Mouse (Mus musculus): ENCODE results near the gene Slc7a8.
A peak's percentile ranks its signal among the peaks of the same experiment; 100 is the strongest.

The Slc7a8 gene

DNA sequence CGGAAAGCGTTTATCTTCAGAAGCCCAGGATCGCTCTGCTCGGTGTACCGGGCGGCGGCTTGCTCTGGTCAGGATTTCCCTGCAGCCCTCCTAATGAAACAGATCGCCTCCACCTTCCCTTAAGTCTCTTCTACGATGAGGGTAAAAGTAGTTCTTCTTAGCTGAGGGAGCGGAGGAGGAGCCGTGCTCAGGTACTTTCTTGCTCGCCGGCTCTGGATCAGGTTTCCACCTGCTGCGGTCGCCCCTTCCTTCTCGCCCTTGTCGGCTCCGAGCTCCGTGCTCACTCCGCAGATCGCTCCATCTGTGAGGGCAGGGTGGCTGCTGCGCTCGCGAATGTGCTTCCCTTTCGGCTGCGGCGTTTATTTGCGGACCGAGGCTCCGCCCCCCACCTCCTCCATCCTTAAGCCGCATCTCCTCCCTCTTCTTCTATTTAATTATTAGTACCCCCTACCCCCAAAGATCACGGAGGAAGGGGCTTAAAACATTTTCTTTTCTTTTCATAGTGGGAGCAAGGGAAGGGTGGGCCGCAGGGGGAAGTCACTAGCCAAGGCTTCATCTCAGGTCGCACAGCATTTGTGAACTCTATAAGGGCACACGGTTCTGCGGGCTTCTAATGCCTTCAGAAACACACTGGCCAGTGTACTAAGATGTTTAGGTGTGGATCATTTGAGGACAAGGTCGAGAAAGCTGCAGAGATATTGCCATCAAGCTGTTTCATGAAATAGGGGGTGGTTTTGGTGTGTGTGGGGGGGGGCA is at the start of gene Slc7a8:
Slc7a8 (minus strand) TSS at position 337 of the 756 bp plus-strand sequence.
- DNase-seq (ENCODE audit: low read depth, low spot score) = peak; percentile 68

DNA sequence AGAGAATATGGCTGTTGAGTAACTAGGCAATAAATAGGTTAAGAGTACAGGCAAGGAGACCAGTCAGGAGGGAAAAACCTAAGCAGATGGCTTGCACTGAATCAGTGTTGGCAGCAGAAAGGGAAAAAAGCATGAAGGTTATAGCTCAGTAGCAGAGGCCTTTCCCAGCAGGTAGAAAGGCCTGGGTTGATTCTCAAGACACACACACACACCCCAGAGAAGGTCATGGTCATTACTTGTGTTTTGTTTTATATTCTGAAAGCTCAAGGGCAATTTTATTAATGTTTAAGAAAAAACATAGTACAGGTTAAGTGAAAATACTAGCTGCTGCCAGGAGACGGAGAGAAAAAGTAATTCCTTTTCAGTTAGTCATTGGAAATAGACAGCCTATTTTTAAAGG is 42.0 kb upstream of the Slc7a8 start:
- DNase-seq (ENCODE audit: low read depth, low spot score) = no peak

DNA sequence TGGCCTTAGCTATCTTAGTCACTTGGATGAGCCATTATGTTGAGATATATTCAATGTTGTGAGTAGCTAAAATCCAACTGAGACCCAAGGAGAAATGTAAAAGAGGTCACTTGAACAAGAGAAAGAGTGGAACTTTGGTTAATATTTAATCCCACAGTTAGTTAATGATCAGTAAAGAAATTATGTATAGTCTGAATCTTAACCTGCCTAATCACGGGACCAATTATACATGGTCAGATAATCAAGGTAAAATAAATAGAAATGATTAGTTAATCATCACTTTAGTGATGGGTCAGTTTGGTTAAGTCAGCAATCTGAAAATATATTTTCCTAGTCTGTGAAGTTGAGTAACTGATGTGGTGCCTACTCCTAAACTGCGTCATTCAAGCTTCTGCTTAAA is 40.6 kb upstream of the Slc7a8 start:
- DNase-seq (ENCODE audit: low read depth, low spot score) = no peak

DNA sequence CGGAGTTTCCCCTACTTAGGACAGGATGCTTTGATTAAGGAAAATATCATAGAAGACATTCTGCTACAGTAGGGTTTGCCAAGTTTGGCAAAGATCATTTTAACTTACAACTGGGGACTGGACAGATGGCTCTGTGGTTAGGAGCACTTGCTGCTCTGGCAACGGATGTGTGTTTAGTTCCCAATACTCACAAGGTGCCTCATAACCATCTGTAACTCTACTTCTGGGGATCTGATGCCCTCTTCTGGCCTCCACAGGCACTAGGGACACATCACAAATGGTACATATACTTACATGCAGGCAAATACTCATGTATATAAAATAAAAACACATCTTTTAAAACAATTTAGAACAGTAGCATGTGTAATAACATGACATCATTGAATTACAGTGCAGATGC is 36.0 kb upstream of the Slc7a8 start:
- DNase-seq (ENCODE audit: low read depth, low spot score) = peak; percentile 31

DNA sequence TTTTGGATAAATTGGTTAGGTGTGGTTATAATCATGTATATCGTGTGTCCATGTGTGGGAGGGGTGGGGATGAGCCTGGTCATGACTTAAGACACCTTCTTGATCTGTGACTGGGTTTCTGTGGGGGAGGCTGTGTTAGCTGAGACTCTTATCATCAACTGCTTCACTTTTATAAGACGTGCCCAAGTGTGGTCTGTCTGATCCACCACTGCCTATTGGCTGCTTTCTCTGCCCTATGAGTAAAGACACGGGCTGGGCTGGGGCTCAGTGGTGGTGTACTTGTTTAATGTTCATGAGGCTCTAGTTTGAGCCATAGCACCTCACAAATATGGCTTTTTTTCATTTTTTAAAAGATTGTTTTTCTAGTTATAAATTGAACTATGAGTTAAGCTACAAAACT is 34.0 kb upstream of the Slc7a8 start:
- no peak for DNase-seq (ENCODE audit: low read depth, low spot score)

DNA sequence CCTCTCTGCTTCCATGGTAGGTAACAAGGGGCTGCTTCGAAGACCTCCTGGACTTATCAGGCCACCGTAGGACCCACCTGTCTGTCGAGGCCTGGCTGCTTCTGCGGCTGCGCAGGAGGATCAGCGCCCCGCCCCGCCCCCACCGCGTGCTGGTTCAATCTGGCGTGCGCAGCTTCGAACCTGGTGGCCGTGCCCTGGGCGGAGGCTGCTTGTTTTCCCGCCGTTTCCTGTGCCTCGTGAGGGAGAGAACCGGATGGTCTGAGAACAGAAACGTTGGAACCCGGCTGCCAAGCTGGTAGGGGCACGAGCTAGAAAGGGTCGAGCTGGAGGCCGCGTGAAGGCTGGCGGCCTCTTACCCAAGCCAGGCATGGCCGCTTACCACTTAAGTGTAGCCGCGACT is 32.2 kb upstream of the Slc7a8 start, which contains the start of gene Rnf212b:
Rnf212b (plus strand) TSS at position 151 of the 400 bp plus-strand sequence.
- no peak for DNase-seq (ENCODE audit: low read depth, low spot score)

DNA sequence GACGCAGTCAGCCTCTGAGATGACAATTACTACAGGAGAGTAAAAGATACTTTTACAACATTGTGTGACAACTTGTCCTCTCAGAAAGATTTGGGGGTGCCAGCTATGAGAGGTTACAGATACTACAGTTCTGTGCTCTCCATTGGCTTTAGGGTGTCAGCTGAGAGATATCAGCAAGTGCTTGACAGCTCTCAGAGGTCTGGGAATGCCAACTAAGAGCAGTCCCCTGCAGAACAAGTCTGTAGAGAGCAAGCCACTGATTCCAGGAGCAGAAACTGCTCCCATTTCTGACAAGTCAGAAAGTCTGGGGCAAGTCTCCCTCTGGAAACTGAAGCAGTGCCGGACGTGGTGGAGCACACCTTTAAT is 27.9 kb upstream of the Slc7a8 start:
- DNase-seq (ENCODE audit: low read depth, low spot score) = no peak

DNA sequence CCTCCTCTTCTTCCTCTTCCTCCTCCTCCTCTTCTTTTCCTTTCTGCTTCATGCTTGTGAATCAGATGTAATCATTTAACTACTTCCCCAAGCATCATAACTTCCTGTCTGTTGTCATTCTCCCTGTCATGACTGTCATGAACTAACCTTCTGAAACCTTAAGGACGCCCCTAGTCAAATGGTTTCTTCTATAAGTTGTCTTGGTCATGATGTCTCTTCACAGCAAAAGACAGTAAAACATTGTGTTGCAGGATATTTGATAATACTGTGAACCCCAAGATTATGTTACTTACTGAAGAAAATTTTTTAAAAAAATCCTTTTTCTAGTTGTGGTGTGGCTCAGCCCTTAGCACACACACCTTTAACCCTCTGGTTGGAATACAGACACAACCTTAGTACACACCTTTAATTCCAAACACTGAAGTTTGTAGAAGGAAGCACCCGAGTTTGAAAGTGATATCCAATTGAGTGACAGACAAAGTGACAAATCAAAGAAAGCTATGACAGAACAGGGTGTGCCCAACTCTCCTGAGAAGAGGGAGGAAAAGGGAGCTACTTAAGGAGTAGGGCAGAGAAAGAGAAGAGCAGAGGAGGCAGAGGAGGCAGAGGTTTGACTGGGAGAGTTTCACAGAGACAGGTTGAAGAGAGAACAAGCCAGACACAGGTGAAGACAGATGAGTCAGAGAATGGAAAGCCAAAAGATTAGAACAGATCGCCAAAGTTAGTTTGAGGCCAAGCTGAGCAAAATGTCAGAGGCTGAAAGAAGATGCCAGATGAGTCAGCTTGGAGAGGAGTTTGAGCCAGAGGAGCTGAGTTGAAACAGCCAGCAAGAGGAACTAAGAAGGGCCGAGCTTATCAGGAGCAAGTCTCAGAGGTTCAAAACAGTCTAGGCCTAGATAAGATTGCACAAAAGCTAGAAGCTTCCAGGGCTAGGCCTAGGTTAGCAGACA is 27.2 kb upstream of the Slc7a8 start:
- no peak for DNase-seq (ENCODE audit: low read depth, low spot score)

DNA sequence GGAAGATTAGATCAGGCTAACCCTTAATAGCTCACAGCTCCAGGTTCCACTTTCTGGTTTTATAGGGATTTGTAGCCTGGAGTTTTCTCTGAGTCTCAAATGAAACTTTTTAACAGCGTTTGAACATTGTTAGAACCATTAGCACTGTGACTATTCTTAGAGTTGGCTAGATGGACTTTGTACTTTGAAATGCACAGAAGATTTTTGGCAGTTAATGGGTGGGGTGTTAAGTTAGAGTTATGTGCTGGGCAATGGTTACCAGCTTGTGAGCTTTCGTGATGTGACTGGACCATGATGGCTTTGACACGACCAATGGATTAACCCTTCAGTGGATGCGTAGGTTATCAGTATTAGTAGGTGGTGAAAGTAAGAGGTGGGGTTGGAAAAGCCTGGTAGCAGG is 24.4 kb upstream of the Slc7a8 start:
- no peak for DNase-seq (ENCODE audit: low read depth, low spot score)

DNA sequence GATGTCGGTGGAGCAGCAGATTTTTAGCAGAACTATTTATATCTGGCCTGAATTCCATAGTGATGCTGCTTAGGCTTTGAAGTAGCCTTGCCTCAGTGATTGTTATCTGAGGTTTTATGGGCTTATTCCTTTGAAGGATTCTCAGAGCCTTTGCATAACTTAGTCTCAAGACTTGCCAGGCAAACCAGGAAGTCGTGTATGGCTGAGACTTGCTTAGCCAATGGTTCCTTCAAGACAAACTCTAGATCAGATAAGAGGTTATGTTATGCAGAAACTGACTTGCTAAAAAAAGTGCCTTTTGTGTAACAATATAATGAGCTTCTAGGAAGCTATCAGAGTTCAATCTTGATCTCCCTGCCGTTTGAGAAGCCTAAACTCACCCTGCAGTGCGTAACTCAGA is 20.7 kb upstream of the Slc7a8 start:
- DNase-seq (ENCODE audit: low read depth, low spot score) = peak; percentile 9

DNA sequence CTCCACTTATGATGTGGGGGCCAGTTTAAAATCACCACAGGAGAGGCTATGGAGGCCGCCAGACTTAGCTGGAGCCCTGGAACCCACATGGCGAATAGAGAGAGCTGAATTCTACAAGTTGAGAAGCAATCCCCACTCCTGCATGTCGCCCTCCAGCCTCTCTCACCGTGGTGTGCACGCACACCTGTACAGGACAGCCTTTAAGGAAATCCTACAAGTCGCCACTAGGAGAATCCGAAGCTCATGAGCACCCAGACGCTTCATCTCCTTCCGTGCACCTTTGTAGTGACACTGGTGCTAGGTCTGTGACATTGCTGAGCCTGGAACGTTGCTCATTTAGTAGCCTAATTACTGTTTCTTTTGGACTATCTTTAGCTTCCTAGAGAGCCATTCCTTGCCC is 17.9 kb upstream of the Slc7a8 start:
- no peak for DNase-seq (ENCODE audit: low read depth, low spot score)

DNA sequence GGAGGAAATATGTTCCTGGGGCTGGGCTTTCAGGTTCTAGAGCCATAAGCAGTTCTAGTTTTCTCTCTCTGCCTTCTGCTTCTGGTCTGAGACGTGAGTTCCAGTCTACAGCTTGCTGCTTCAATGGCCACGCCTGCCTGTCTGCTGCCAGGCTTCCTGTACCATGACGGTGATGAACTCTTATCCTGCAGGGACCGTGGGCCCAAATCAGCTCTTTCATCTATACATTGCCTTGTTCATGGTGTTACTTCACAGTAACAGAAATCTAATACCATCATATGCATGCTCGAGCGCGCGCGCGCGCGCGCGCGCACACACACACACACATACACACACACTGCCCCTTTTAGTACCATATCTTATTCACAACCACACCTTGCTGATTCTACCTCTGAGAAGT is 15.0 kb upstream of the Slc7a8 start:
- DNase-seq (ENCODE audit: low read depth, low spot score) = no peak

DNA sequence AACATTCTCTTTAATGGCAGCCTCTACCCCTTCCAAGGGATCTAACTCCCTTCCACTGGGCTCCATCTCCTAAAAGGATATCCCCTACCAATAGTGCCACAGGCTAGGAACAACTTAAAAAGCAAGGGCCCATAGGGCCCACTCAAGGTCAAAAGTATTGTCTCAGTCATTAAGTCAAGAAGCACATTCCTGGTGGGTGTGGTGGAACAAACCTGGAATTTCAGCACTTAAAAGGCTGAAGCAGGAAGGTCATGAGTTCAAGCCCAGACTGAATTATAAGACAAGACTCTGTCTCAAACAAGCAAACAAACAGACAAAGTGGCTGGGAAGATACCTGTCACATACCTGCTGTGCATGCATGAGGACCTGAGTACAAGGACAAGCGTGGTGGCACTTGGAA is 14.2 kb upstream of the Slc7a8 start:
- DNase-seq (ENCODE audit: low read depth, low spot score) = no peak

DNA sequence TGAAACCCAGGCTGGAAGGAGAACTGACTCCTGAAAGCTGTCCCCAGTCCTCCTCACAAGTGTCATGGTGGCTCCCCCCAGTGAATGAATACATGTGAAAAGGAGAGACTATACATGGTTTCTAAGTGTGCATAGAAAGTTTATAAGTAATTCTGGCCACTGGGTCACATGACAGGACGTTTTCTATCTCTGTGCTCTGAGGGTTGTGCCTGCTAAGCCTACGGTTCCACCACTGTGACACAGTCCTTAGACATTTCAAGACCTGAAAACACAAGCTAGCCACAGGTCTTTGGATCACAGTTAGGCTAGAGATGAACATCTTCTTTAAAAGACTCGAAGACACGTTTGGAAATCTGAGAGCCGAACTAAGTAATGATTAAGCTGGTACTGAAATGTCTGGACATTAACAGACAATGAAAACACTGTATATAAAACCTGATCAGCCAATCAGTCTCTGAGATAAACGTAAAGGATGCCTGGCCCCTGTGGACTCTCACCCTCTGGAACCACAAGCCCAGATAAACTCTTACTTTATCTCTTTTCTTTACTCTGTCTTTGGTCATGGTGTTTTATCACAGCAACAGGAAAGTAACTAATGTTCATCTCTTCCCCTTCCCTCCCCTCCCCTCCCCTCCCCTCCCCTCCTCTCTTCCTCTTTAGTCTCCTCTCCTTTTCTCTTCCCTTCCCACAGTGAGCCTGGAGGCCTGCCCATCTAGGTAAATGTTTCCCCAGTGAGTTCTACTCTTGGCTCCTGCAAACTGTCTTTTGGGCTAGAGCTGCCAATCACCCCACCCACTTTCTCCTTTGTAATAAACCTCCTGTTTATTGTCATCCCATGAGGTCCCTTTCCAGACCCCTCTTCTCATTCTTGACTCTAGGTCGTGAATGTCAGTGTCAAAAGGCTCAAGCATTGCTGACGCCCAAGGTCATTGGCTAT is 12.4 kb upstream of the Slc7a8 start:
- no peak for DNase-seq (ENCODE audit: low read depth, low spot score)

DNA sequence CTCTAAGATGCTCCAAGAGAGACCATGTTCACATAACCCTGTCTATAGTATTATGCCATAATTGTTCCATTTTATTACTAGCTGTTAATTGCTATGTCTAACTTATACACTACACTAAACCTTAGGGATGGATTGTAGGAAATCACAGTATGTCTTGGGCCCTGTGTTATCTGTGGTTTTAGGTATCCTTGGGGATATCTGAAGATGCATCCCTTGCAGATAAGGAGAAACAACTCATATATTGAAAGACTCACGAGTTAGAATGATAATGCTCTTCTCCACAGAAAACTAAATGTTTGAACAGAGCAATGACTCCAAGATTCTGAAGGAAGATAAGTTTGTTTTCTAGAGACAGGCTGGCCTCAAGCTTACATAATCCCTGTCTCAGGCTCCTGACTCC is 11.6 kb upstream of the Slc7a8 start:
- DNase-seq (ENCODE audit: low read depth, low spot score) = no peak

DNA sequence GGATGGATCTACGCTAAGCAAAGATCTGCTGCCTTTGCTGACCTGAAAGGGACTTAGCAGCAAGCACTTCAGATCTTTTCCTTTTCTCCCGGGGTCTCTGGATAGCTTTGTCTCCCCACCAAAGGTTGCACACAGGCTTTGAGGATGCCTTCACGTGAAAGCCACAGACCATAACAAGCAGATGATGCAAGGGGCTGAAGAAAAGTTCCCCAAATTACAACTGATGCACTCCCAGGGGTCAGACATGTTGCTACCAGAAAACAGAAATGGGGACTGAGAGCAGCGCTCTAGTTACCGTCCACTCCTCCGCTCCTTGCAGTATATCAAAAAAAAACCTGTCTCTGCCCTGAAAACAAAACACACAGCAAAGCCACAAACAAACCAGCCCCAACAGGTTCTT is 10.4 kb upstream of the Slc7a8 start:
- no peak for DNase-seq (ENCODE audit: low read depth, low spot score)

DNA sequence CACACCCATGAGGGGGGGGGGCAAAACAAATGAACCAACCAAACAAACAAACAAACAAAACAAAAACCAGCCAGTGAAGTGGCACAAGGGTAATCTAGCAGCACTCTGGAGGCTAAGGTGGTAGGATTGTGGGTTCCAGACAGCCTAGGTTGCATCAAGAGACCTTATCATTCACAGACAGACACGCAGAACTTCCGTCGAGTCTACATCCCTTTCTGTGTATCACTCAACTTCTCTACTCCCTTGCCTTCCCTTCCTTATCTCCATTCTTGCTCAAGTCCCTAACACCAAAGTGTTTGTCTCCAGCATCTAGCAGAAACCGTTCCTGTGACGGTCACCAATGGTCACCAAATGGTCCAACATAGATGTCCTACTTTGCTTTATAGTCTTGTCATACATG is 6.5 kb upstream of the Slc7a8 start:
- no peak for DNase-seq (ENCODE audit: low read depth, low spot score)

DNA sequence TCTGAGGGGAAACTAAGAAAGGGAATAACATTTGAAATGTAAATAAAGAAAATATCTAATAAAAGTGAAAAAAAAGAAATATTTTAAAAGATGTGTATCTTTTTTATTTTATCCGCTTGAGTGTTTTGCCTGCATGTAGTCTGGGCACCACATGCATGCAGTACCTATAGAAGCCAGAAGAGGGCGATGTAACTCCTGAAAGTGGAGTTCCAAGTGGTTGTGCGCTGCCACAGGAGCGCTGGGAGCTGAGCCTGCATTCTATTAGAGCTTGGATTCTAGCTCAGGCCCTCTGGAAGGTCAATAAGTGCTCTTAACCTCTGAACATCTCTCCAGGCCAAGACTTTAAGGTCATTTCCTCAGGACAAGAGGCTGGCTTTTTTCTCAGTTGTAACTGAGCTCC is 5.5 kb upstream of the Slc7a8 start:
- DNase-seq (ENCODE audit: low read depth, low spot score) = peak; percentile 45

DNA sequence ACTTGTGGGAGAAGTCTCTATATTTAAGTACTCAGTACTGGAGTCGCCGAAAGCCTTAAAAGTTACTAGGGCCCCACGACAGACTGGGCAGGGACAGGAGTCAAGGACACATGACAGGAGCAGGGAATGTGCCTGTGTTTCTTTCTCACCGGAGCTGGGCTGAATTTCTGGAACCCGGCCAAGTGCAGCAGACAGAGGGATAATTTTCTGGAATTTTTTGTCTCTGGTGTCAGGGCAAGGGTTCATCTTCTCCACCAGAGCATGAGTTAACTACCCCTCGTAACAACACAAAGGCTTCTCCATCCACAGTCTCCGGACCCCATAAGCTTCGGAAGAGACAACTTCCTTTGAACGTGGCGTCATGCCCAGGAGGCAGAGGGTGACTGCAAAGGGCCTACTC is 4.7 kb upstream of the Slc7a8 start:
- no peak for DNase-seq (ENCODE audit: low read depth, low spot score)

DNA sequence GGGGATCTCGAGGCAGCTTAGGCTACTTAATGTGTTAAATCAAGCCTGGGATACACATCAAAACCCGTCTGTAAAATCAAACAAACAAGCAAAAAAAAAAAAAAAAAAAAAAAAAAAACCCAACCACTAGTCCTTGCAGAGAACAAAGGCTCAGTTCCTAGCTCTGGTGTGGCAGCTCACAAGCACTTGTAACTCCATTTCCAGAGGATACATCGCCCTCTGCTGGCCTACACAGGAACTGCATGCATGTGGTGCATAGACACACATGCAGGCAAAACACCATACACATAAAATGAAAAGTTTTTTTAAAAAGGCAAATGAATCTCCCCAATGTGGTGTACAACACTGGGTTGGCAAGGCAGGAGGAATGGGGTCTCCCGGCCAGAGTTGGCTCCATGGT is 4.2 kb upstream of the Slc7a8 start:
- peak; percentile 79 for DNase-seq (ENCODE audit: low read depth, low spot score)

DNA sequence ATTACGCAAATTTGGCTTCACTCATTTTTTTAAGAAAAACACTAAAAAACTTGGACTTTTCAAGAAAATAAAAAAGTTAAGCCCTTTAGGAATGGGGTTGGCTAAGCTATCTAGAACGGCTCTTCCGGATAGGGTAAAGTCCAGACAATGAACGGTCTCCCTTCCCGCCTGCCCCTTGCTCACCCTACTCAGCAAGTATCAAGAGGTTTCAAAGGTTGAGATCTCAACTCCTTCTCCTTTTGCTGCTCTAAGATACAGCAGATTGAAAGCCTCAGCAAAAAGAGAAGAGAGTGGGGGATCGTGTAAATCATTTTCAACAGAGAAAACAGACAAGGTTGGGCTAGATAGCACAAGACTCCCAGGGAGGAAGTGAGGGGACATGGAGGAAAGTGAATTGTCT is 1.2 kb upstream of the Slc7a8 start:
- DNase-seq (ENCODE audit: low read depth, low spot score) = no peak
